Mouse (Mus musculus) MN1 (cell line): ENCODE results near the gene Gstm6.

Source experiments
- DNase-seq: peaks from one replicate; pipeline ENCODE4 v3.0.0-alpha.2; 2016; ENCODE audit warnings: low spot score

Gstm6 gene

DNA sequence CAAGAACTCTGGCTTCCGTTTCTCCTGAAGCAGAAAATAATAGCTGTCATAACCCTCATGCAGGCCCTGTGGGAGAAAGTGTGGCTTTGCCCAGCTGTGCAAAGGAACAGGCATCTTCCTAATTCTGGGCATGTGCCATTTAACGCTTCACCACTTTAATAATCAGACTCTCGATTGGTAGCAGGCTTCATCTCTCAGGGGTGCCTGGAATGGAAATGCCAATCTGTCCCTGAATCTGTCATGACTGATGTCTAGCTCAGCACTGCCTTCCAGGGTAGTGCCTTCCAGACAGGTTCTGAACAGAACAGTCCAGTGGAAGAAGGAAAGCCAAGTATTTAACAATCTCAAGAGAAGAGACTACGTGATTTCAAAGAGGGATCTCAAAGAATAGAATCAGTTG is 2.3 kb downstream of the Gstm6 start:
- peak; percentile 24 for DNase-seq

DNA sequence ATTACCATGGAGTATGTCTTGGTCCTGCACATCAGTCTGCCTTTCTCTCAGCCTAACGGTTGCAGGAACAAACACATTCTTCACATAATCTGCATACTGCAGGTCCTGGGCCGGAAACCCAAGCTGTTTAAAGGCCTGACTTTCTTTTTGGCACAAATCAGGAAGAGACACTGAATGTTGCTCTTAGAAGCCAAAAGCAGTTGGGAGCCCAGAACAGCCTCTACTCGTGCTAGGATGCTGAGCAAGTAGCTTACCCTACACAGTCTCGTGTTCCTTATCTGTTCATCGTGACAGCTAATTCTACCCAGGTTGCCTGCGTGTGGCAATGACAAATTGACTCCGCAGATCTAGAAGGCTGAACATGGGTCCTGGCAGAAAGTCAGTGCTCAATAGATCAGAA is 3.0 kb downstream of the Gstm6 start:
- DNase-seq: peak; percentile 17

GRCm38 (mm10) chr3:107939830-107940229 is 3.7 kb downstream of the Gstm6 start:
- no peak for DNase-seq

DNA sequence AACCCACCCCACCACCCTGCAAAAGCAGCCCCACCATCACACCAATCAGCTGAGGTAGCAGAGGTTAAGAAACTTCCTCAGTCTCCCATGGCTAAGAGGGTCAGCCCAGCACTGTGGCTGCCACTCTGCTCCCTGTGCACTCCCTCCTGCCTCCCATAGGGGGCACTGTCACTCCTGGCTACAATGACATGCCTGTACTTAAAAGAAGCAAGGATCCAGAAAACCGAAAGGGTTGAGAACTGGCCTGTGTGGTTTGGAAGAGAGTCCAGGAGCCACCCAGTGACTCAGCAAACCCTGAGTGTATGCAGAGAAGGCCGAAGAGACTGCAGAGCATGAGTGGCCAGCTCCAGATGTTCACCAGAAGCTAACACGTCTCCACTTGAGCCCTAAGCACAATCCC is 4.1 kb downstream of the Gstm6 start:
- DNase-seq: peak; percentile 64

DNA sequence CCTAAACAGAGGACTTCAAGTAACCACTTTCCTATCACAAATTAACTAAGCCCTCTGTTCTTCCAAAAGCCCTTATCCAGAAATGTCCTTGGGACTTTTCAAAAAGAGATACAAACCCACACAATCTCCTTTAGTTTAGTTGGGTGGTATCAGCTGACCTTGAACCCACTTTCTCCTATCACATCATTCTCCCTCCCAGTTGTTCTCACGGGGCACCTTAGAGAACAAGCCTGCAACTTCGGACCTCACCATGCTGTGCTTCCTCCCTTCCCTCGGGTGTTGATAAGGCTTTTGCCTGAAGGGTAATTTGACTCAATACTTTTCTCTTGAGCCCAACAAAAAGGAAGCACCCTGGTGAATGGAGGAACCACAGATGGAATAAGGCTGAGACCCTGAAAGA is 7.7 kb downstream of the Gstm6 start:
- DNase-seq: no peak

DNA sequence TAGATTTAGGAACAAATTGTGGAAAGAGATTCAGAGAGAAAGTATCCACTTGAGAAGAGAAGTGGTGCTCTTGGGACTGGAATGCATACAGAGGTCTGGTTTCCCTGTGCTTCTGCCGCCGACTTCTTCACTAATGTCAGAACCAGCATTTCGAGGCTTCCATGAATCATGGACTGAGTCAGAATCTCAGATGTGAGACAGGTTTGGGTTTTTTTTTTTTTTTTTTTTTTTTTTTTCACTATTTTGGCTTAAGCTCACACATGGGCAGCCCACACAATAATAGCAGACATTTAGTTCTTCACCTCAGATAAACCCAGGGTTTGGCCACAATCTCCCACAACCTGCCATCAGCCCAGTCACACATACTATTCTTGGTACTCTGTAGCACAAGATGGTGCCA is 8.3 kb downstream of the Gstm6 start:
- no peak for DNase-seq

- DNase-seq: peak; percentile 8
These were observed 11.4 kb downstream of the Gstm6 start for GRCm38 (mm10) chr3:107932128-107932527.

- DNase-seq: peak; percentile 97
These were observed 11.9 kb downstream of the Gstm6 start, which contains the start of gene Gstm7 for GRCm38 (mm10) chr3:107931670-107932069. Gstm7 (minus strand) TSS chr3:107931817.

GRCm38 (mm10) chr3:107931134-107931533 is 12.4 kb downstream of the Gstm6 start:
- peak; percentile 21 for DNase-seq

- DNase-seq: no peak
These were observed 13.8 kb downstream of the Gstm6 start for GRCm38 (mm10) chr3:107929731-107930130.

GRCm38 (mm10) chr3:107929243-107929642 is 14.3 kb downstream of the Gstm6 start:
- no peak for DNase-seq

DNA sequence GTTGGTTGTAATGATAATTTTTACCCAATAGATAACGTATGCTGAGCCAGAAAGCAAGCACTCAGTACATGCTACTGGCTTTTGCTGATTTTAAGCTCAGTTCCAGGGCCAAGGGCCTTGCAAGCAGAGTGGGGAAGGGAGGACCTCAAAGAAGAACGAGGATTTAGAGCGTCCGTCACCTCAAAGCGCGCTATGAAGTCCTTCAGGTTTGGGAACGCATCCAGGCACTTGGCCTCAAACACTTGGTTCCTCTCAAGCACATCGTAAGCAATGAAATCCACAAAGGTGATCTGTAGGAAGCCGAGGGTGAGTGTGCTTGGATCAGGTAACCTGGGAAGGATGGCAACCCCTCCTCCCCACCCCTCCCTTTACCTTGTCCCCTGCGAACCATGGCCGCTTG is 14.9 kb downstream of the Gstm6 start:
- no peak for DNase-seq

DNA sequence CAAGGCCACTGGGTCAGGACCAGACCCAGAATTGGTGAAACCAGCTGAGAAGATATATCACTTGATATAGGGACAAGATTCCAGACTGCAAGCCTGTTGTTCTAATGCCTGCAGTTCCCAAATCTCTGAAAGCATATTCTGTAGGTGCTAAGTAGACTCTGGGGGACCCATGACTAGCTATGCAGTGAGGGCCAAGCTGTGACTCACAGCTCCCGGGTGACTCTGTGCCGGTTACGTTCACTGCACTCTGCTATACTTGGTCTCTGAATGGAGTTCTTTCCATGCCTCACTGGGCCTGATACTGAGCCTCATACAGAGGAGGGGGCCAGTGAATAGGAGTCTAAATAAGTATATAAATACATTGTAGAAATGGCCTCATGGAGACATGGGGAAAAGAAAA is 15.7 kb downstream of the Gstm6 start:
- DNase-seq: no peak

DNA sequence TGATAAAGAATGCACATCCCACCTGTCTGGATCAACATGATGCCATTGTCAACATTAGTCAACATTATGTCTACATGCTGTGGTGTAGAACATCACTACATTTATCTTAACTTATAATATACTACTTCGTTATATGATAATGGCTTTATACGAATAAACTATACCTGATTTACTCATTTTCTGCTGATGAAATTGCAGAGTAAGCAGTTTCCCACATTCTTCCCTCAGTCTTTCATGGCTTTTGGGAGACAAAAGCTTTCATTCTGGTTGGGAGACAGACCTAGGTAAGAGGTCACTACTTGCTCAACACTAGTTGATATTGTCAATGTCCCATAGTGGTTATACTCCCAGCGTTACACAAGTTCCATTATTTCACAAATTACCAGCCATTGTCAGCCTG is 18.2 kb downstream of the Gstm6 start:
- DNase-seq: no peak

GRCm38 (mm10) chr3:107920348-107920747 is 23.2 kb downstream of the Gstm6 start:
- no peak for DNase-seq

DNA sequence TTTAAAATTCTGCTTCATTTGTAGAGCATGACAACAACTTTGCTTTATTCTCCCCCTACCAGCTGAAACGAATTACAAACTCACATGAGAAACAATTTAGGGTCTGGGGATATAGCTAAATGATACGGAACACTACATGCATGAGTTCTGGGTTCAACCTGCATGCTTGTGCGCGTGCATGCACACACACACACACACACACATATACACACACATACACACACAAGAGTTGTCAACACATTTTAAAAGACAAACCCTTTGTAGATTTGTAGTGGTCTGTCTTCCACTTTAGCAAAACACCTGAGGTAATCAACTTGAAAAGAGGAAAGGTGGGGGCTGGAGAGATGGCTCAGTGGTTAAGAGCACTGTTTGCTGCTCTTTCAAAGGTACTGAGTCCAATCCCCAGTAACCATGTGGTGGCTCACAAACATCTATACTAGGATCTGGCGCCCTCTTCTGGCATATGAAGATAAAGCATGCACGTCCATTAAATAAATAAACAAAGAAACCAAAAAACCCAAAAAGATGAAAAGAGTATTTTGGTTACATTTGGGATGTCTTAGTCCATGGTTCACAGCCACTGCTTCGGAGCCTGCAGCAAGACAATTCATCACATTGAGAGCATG is 25.7 kb downstream of the Gstm6 start:
- peak; percentile 64 for DNase-seq

GRCm38 (mm10) chr3:107917097-107917496 is 26.5 kb downstream of the Gstm6 start:
- no peak for DNase-seq

- no peak for DNase-seq
These were observed 26.9 kb downstream of the Gstm6 start for GRCm38 (mm10) chr3:107916674-107917073.

GRCm38 (mm10) chr3:107905942-107906341 is 37.6 kb downstream of the Gstm6 start:
- no peak for DNase-seq

DNA sequence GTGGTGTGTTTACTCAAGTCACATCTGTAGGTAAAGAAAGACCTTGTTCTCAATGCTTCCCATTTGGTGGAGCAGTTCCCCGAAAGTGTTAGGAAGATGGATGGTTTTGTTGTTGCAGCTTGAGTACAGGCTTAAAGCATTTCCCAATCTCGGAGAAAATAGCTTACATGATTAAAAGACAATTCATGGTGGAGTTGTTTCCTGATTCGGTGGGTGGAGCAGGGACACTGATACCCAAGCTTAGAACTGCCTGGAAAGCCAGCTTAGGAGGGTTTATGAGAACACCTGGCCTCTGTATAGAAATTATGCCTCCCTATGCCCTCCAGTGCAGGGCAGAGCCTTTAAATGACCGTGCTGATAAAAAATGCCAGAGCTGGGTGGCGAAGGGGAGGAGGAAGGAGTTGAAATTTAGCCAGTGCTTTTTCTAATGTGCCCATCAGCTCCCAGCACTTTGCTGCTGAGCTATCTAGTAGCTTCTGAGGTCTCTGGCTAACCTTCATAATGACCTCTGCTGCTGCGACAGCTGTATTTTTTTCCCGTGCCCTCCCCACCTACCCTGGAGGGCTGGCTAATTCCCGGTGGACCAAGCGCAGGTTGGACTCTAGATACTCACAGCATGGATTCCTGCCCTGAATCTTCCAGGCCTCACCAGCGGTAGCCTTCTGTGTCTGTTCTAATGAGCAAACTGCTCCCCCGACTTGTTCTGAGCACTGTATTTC is 42.4 kb downstream of the Gstm6 start:
- no peak for DNase-seq

- no peak for DNase-seq
These were observed 44.9 kb downstream of the Gstm6 start for GRCm38 (mm10) chr3:107898691-107899090.

DNA sequence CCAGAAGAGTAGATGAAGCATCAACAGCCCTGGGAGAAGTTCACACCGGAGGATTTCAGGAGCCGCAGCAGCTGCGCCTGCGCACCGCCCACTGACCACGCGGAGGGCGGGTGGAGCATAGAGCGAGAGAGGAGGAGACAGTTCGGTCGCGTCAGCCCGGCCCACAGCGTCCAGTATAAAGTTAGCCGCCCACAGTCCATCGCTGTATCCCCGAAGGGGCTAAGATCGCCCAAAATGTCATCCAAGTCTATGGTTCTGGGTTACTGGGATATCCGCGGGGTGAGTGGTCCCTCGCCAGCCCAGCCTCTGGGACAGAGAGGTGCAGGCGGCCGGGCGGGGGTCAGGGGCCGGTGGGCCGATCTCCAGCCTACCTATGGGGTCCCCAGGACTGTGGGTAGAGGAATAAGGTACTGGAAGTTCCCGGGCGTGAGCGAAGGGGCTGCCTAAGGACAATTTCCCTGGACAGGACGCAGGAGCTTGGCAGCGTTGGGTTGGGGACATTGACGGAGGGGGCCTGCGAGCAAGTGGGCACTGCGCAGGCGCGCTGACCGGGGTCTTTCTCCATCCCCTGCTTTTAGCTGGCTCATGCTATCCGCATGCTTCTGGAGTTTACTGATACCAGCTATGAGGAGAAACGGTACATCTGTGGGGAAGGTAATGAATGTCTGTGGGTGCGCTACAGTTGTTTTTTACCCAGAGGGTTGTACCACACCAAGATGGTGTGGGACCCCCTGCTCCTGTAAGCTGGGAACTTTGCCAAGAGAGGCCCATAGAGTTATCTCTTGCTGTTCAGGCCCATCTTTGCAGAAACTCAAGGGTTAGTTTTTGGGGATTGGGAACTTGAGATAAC is 47.6 kb downstream of the Gstm6 start, which contains the start of gene Gstm5:
TSS of gene Gstm5 (plus strand) at position 102 of the 850 bp plus-strand sequence.
- peak; percentile 85 for DNase-seq
